Mouse (Mus musculus): ENCODE measurements around the gene Diras1.

The Diras1 gene

GRCm38 (mm10) chr10:80981564-80982112 lies 43.8 kb downstream of the Diras1 start:
- in situ Hi-C loops (cut with MboI; ENCODE audit: low sequenced_read_pairs): no loop called here

GRCm38 (mm10) chr10:80975478-80975877 lies 50.0 kb downstream of the Diras1 start:
- in situ Hi-C loops (cut with MboI; ENCODE audit: low sequenced_read_pairs): no loop called here

DNA sequence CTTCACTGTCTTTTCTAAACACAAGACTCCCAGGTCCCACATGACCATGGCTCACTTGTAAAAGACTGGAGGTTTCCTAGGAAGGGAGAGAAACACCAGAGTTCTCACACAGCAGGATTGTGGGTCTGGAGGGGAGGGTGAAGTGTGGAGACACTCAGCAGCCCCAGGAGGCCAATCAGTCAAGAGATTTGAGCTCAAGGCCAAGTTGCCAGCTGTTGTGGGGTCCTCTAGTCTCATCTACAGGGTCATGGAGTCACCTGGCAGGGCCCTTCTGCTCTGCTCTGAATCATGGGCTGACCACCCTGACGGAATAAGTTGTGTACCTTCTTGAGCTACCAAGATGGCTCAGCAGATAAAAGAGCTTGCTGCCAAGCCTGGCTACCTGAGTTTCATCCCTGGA lies 51.7 kb downstream of the Diras1 start:
- in situ Hi-C loops (cut with MboI; ENCODE audit: low sequenced_read_pairs): no loop called here

DNA sequence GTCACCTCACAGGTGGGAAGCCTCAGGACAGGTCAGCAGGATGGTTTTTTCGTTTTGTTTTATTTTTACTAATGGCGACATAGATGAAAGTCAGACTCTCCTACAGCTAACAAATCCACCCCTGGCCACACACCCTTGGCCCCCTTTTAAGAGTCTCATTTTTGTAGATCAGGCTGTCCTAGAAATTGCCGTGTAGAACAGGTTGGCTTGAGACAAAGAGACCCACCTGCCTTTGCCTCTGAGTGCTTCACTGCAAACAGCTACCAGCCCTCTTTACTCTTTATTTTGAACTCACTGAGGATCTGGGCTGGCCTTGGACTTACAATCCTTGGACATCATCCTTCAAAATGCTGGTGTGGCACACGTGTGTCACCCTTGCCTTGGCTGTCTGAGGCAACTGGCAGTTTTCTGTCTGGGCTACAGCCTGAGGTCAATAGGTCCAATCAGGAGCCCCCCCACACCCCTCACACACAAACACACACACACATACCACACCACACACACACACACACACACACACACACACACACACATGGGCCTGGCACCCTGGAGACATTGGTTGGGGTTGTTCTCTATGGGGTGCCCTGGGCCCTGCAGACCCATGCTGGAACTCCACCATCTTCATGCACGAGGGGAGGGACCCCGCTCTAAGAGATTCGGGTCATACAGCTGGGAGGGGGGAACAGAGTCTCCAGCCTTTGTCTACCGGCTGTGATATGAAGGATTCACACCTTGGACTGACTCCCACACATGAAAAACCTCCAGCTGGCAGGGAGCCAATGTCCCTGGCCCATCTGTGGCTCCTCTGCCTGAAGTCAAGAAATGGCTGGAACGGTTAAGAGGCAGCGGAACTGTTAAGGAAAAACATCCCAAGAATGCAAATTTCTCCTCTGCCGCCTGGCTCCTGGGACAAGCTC lies 53.1 kb downstream of the Diras1 start:
- in situ Hi-C loops (cut with MboI; ENCODE audit: low sequenced_read_pairs): no loop called here

- in situ Hi-C loops (cut with MboI; ENCODE audit: low sequenced_read_pairs): no loop called here
These were observed 53.9 kb downstream of the Diras1 start for GRCm38 (mm10) chr10:80971533-80971932.

DNA sequence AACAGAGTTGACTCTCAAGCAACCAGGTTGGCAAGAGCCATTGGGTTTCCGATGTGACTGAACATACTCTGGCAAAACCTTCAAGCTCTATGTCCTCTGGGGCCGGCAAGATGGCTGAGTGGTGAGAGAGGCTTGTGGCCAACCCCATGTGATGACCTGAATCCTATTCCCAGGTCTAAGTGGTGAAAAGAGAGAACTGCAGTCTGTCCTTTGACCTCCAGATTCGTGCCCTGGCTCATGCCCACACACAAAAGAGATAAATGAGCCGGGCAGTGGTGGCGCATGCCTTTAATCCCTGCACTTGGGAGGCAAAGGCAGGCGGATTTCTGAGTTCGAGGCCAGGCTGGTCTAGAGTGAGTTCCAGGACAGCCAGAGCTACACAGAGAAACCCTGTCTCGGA lies 55.3 kb downstream of the Diras1 start:
- in situ Hi-C loops (cut with MboI; ENCODE audit: low sequenced_read_pairs): no loop called here

All from CH12F3 (cell line).